Mouse (Mus musculus) heart, postnatal 0 days (tissue): ENCODE results near the gene Gm42791. TPM values are rescaled to one million over a fixed set of nuclear protein-coding genes. Genes with fewer than 3 reads are reported as not detected.

Source experiments
- ATAC-seq: fragments of 200-750 bp; cut with Nextera tagmentation; 2 replicates; pipeline ENCODE4 v1.8.0; 2017; ENCODE audit warnings: low read depth, moderate number of reproducible peaks, moderate library complexity; ENCODE audit not compliant: insufficient read depth
- DNase-seq: peaks from one replicate; pipeline ENCODE4 v3.0.0-alpha.2; 2016; ENCODE audit warnings: low spot score
- H3K27ac ChIP-seq: fragments of 300-500 bp; sonication (generic); 2 replicates; pipeline ENCODE4 v1.5.1; 2014; ENCODE audit warnings: low read depth, mild to moderate bottlenecking
- H3K27me3 ChIP-seq: fragments of 300-500 bp; sonication (generic); 2 replicates; pipeline ENCODE4 v1.6.1; 2014; ENCODE audit warnings: low read length, mixed read lengths; ENCODE audit not compliant: control insufficient read depth, insufficient read depth
- H3K36me3 ChIP-seq: fragments of 300-500 bp; sonication (generic); replicated peaks from 2 replicates; pipeline ENCODE4 v1.6.1; 2014; ENCODE audit warnings: low read length, mixed read lengths; ENCODE audit not compliant: control insufficient read depth, insufficient read depth
- H3K4me1 ChIP-seq: fragments of 300-500 bp; sonication (generic); 2 replicates; pipeline ENCODE4 v1.6.1; 2014; ENCODE audit warnings: antibody characterized with exemption; ENCODE audit not compliant: control insufficient read depth, insufficient read depth
- H3K4me2 ChIP-seq: fragments of 300-500 bp; sonication (generic); 2 replicates; pipeline ENCODE4 v1.6.1; 2014; ENCODE audit warnings: low read depth, mild to moderate bottlenecking, low read length, moderate library complexity
- H3K4me3 ChIP-seq: fragments of 300-500 bp; sonication (generic); 2 replicates; pipeline ENCODE4 v1.5.1; 2014; ENCODE audit warnings: low read depth, low read length
- H3K9ac ChIP-seq: fragments of 300-500 bp; sonication (generic); replicated peaks from 2 replicates; pipeline ENCODE4 v1.6.1; 2014; ENCODE audit warnings: low read depth, low read length, mixed read lengths
- H3K9me3 ChIP-seq: fragments of 300-500 bp; sonication (generic); replicated peaks from 2 replicates; pipeline ENCODE4 v1.6.1; 2016; ENCODE audit warnings: low read length; ENCODE audit not compliant: control insufficient read depth
- CTCF ChIP-seq: IDR thresholded peaks from 2 replicates; pipeline ENCODE4 v1.5.1; 2016; ENCODE audit warnings: antibody characterized with exemption, control low read depth, low read depth
- EP300 ChIP-seq: IDR thresholded peaks from 2 replicates; pipeline ENCODE4 v1.6.1; 2016; ENCODE audit warnings: antibody characterized with exemption, low read depth
- WGBS: fragments of 180-500 bp; shearing (Covaris S2); extraction: QIAGEN DNeasy Blood & Tissue Kit; methylation state at CpG from one replicate; pipeline ENCODE4 v1.1.7; 2014; 5-methylcytosine and 5-hydroxymethylcytosine counted together
- polyA plus RNA-seq: library from polyadenylated mRNA; unstranded; fragments of >200 nt; fragmentation: Nextera tagmentation; extraction: Ambion mirVana; gene quantifications from 2 replicates; pipeline ENCODE4 v1.2.1, GENCODE M21; 2015
- total RNA-seq: library from RNA; depleted of rRNA; stranded (reverse); fragments of >200 nt; gene quantifications from 2 replicates; pipeline ENCODE4 v1.2.3, GENCODE M21; 2014; ENCODE audit warnings: low replicate concordance

Gene Gm42791
- total and polyA plus RNA-seq, 2 experiments from 2014 or later = 1.00 TPM; not detected in 1

GRCm38 (mm10) chr5:148935871-148936270 is 59.1 kb downstream of the Gm42791 start:
- WGBS = 81% methylated on average over 6 of the region's 6 CpGs

DNA sequence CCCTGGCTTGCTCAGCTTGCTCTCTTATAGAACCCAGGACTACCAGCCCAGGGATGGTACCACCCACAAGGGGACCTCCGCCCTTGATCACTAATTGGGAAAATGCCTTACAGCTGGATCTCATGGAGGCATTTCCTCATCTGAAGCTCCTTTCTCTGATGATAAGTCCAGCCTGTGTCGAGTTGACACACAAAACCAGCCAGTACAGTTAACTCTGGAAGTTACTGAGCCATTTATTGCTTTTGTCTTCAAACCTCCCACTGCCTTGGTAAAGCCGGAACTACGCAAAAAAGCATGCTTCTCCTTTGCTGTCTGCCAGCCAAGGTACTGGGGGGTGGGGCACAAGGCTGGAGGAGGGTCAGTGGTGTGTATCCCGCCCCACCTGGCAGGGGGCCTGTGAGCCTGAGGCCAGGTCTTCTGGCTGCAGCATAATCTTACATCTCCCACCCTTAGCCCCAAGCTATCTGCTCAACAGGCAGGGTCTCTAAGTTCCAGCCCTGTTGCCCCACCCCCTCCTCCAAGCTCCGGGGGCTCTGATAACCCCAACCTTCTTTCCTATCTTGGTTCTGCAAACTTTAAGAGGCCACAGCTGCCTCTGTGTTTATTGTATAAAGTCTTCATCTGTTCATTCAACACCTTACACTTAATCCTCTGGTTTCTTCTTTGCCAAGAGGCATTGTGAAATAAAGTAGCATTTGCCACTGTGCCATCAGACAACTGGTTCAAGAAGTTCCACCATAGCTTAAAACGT is 59.7 kb downstream of the Gm42791 start:
- H3K4me3 ChIP-seq = no peak overlapping the region
- no peak overlapping the region for H3K4me2 ChIP-seq
- no peaks in the 10 kb centered on the region for H3K4me1 ChIP-seq
- no peaks in the 10 kb centered on the region for H3K27me3 ChIP-seq
- no peak overlapping the region for H3K9ac ChIP-seq
- H3K9me3 ChIP-seq = no peaks in the 10 kb centered on the region; the same call in 1 of the 2 replicates
- TF ChIP-seq CTCF = no peak
- TF ChIP-seq EP300 = no peak
- H3K27ac ChIP-seq = no peak overlapping the region
- H3K36me3 ChIP-seq = no peaks in the 10 kb centered on the region
- 44% methylated on average over 7 of the region's 7 CpGs for WGBS
- DNase-seq = no peak
- no peak for ATAC-seq

More at GRCm38 (mm10) chr5:148935871-148936270, 59.1 kb downstream of the Gm42791 start:
- Histone ChIP-seq H3K27me3 (no peaks in the 10 kb centered on the region), H3K4me3 (no peak overlapping the region), H3K4me1 (no peaks in the 10 kb centered on the region), H3K9me3 (no peaks in the 10 kb centered on the region; the same call in 1 of the 2 replicates), H3K9ac (no peak overlapping the region), H3K4me2 (no peak overlapping the region), H3K27ac (no peak overlapping the region), H3K36me3 (no peaks in the 10 kb centered on the region)
- DNase-seq (no peak), ATAC-seq (no peak)
- TF ChIP-seq CTCF (no peak), EP300 (no peak)

DNA sequence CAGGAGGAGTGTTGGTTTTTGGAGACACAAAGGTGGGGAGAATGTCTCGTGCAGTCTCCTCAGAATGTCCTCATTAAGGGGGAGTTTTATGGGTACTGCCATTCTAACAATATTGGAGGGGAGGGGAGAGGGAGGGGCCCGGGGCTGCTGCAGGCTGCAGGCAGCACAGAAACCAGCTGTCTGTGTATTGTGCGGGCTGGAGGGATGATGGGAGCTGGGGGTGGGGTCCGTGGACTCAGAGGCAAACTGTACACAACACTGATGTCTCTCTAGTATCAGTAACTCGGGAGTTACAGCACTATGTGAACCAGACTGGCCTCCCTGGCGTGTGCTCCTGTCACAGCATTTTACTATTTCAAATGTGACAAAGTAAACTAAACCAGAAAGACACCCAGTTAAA is 60.5 kb downstream of the Gm42791 start:
- no peaks in the 10 kb centered on the region for H3K4me1 ChIP-seq
- no peaks in the 10 kb centered on the region for H3K36me3 ChIP-seq
- no peak overlapping the region for H3K27ac ChIP-seq
- no peak overlapping the region for H3K4me2 ChIP-seq
- no peak for TF ChIP-seq CTCF
- no peak overlapping the region for H3K4me3 ChIP-seq
- H3K27me3 ChIP-seq = no peaks in the 10 kb centered on the region
- 73% methylated on average over 6 of the region's 6 CpGs for WGBS
- no peak overlapping the region for H3K9ac ChIP-seq
- ATAC-seq = no peak
- no peak for DNase-seq
- H3K9me3 ChIP-seq = no peaks in the 10 kb centered on the region; the same call in 1 of the 2 replicates

DNA sequence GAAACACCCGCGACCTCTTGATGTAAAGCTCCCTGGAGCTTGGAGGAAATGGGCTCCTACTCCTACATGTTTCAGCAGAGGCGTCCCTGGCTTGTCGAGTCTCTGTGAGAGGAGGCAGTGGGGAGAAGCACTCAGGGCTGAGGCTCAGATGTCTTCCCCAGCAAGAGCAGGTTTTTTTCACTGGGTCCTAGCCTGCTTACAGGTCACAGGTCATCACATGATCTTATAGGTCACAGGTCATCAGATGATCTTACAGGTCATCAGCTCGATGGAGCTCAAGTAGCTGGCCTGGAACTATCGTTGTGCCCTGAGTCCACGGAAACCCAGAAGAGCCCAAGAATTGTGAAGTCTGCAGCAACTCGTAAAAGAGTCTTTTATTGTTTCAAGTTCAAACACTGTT is 61.2 kb downstream of the Gm42791 start:
- Histone ChIP-seq H3K9ac (no peak overlapping the region), H3K9me3 (no peaks in the 10 kb centered on the region; the same call in 1 of the 2 replicates), H3K27me3 (no peaks in the 10 kb centered on the region), H3K4me1 (no peaks in the 10 kb centered on the region), H3K27ac (no peak overlapping the region), H3K4me3 (no peak overlapping the region), H3K4me2 (no peak overlapping the region), H3K36me3 (no peaks in the 10 kb centered on the region)
- 62% methylated on average over 8 of the region's 8 CpGs for WGBS
- TF ChIP-seq CTCF (no peak), EP300 (no peak)
- no peak for DNase-seq
- no peak for ATAC-seq

GRCm38 (mm10) chr5:148931301-148931700 is 63.6 kb downstream of the Gm42791 start:
- Histone ChIP-seq H3K9me3 (no peaks in the 10 kb centered on the region), H3K4me3 (no peak overlapping the region), H3K36me3 (0 out of 2 replicates have a peak, but pooled peaks cover 3% of the 10 kb centered on the region), H3K4me1 (peaks cover 12% of the 10 kb centered on the region; the same call in 1 of the 2 replicates), H3K4me2 (no peak overlapping the region), H3K27me3 (no peaks in the 10 kb centered on the region), H3K9ac (no peak overlapping the region), H3K27ac (no peak overlapping the region)
- no peak for ATAC-seq
- WGBS = 71% methylated on average over 1 of the region's 1 CpGs
- TF ChIP-seq EP300 (no peak), CTCF (no peak)
- no peak for DNase-seq

DNA sequence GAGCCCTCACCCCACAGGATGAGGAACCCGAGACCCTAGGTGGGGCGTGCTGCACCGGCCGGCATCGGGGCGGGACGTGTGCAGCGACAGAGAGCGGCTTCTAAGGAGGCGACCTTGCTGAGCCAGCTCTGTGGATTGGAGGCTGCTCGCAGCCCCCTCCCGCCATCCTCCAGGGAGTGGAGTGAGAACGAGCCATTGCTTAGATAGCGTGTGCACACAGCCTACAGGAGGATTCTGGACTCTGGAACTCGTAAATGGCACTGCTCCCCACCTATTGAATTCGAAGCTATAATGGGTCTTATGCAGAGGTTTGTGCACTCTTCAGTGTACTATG is 65.9 kb downstream of the Gm42791 start, which contains the start of gene Katnal1:
Gene Katnal1, minus strand, starts transcription at position 205 of the 334 bp plus-strand sequence.
- H3K9me3 ChIP-seq = no peaks in the 10 kb centered on the region
- 3% methylated on average over 16 of the region's 16 CpGs for WGBS
- TF ChIP-seq EP300 (no peak), CTCF (no peak)
- no peaks in the 10 kb centered on the region for H3K27me3 ChIP-seq
- peak within 1 kb of the TSS; percentile 91 for H3K27ac ChIP-seq
- peak within 1 kb of the TSS; percentile 65 for H3K4me2 ChIP-seq
- 0 out of 2 replicates have a peak, but pooled peaks cover 5% of the 10 kb centered on the region for H3K36me3 ChIP-seq
- H3K9ac ChIP-seq = peak within 1 kb of the TSS; percentile 76
- peak within 1 kb of the TSS; percentile 81 for H3K4me3 ChIP-seq
- peaks cover 12% of the 10 kb centered on the region; the same call in 1 of the 2 replicates for H3K4me1 ChIP-seq
- ATAC-seq = no peak; the same call in 1 of the 2 replicates
- DNase-seq = no peak
